Mouse (Mus musculus) retina, postnatal 7 days (tissue): ENCODE measurements around the gene Rexo2.
"Not testable (repeated sequence)": the region's sequence is repeated elsewhere in the genome, so short reads cannot be mapped to it uniquely, and the experiment has no call there.

Experiments used
- DNase-seq: peaks from one replicate; pipeline ENCODE4 v3.0.0-alpha.2; 2012; ENCODE audit warnings: low read depth, low spot score

Rexo2 gene

GRCm38 (mm10) chr9:48473131-48473530, 7.3 kb downstream of the Rexo2 start:
- no peak for DNase-seq

GRCm38 (mm10) chr9:48472441-48473025, 7.9 kb downstream of the Rexo2 start:
- no peak for DNase-seq

DNA sequence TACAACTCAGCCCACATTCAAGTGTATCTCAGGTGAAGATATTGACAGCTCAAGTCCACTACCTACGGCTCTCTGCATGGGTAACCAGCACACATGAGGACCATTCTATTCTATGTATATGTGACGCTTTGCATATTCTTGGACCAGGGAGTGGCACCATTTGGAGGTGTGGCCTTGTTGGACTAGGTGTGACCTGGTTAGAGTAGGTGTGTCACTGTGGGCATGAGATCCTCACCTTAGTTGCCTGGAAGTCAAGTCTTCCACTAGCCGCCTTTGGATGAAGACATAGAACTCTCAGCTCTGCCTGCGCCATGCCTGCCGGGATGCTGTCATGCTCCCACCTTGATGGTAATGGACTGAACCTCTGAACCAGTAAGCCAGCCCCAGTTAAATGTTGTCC, 13.0 kb downstream of the Rexo2 start:
- DNase-seq: not testable (repeated sequence)

DNA sequence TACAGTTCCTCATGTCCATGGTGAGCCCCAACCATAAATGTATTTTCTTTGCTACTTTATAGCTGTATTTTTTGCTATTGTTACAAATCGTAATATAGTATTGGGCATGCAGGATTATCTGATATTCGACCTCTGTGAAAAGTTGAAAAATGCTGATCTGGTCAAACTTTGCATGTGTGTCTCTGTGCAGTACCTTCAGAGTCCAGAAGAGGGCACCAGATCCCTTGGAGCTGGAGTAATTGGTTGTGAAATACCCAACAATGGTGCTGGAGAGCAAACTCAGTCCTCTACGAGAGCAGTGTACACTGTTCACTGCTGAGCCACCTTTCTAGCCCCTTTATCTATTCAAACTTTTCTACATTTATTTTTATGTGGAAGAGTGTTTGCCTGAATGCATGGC, 13.6 kb downstream of the Rexo2 start:
- peak; percentile 20 for DNase-seq

DNA sequence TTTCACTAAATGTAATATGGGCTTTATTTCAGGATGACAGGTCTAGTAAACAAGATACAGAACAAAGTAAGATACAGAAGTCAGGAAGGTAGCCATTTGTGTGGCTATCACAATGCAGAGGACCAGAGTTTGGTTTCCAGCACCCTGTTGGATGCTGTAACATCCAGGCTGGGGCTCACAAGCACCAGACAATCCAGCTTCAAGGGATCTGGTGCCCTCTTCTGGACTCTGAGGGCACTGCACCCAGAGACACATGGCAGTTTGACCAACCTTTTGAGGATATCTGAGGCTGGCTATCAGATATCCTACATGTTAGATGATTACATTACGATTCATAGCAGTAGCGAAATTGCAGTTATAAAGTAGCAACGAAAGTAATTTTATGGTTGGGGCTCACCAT, 14.8 kb downstream of the Rexo2 start:
- DNase-seq: no peak

DNA sequence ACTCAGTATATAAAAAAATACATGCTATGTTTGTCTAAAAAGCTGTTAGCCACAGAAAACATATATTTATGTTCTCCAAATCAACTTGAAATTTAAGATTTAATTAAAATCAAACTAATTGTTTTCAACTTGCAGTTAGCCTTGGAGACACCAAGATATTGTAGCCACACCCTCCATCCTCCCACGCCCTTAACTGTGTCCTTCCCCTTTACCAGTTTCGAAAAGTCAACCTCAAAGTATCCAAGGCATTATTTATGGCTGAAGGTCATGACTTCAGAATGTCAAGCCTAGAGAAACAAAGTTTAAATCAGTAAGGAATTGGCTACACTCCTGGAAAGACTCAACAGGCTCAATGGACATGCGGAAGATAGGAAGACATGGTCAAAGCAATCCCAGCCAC, 18.9 kb downstream of the Rexo2 start:
- no peak for DNase-seq

DNA sequence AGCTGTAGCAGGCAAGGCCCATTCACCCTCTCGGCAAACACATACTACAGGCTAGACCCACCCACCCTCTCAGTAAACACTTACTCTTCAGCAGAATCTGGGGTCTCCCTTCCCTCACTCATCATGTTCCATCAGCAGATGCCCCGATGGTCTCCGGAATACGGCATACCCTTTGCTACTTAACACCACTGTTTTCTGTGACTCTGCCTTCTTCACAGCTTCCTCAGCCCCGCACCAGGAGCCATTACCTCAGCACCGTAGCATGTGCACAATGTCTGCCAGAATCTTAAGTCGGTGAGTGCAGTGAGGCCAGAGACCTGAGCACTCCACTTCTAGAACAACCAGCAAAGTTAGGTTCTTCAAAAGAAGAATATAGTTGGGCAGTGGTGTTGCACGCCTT, 19.7 kb downstream of the Rexo2 start:
- DNase-seq: no peak

- no peak for DNase-seq
These were observed 21.0 kb downstream of the Rexo2 start for GRCm38 (mm10) chr9:48459391-48459790.

DNA sequence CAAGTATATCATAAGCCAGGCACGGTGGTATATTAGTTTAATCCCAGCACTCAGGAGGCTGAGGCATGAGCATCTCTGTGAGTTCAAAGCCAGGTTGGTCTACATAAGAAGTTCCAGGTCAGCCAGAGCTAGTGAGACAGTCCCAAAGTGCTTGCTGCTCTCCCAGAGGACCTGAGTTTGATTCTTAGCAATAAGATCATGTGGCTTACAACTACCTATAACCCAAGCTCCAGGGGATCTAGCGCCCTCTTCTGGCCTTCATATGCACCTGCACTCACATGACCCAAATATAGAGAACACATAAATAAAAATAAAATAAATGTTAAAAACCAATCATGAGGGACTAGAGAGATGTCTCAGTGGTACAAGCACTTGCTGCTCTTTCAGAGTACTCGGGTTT, 21.5 kb downstream of the Rexo2 start:
- DNase-seq: no peak

GRCm38 (mm10) chr9:48455961-48456360, 24.5 kb downstream of the Rexo2 start:
- no peak for DNase-seq

GRCm38 (mm10) chr9:48450066-48450465, 30.4 kb downstream of the Rexo2 start:
- DNase-seq: no peak

- DNase-seq: peak; percentile 21
These were observed 32.6 kb downstream of the Rexo2 start for GRCm38 (mm10) chr9:48447783-48448209.

GRCm38 (mm10) chr9:48444821-48445220, 35.6 kb downstream of the Rexo2 start:
- DNase-seq: no peak

DNA sequence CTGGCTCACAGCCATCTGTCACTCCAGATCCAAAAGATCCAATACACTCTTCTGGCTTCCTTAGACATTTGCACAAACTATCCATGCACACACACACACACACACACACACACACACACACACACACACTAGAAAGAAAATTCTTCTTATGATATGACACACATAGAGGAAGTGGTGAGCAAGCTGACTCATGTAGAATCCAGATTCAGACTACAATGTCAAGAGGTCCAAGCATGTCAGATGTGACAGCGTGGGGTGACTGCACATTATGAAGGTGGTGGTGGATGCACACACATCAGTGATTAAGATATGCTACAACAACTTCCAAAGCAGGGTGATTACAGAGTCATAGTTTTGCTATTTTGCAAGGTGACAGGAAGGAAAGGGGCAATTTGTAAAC, 36.5 kb downstream of the Rexo2 start:
- DNase-seq: no peak

DNA sequence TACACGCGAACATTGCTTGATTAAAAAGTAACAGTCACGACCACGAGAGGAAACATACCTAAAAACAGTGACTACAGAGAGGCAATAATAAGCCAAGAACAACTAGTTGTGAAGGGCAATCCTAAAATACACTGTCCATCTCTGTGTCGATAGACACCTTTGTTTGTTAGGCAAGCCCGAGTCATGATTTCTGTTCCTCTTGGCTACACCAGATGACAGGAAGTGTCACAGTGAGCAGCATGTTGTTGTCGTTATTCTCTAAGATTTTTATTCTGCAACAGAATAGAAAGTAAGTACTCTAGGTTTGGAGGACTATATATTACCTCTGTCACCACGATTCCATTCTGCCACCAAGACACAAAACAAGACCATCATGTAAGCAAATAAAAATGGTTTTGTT, 48.0 kb downstream of the Rexo2 start:
- no peak for DNase-seq

DNA sequence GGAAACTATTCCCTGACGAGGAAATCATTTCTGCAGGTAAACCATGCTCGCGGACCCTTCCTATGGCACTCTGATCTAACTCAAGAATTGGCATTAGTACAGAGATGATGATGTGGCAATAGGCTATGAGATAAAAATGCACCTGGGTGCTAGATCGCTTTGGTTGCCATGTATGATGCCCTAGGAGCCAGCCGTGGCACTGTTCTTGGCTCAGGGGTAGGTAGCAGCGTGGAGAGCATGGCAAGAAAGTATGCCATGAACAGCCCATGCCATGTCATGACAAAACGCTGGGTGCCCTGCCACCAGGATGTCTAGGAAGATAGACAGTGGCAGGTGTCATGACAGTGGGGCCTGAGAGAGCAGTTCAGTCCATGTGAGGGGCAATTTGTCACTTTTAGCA, 53.2 kb downstream of the Rexo2 start:
- no peak for DNase-seq

GRCm38 (mm10) chr9:48423256-48423655, 57.2 kb downstream of the Rexo2 start:
- DNase-seq: no peak

- DNase-seq: no peak
These were observed 58.0 kb downstream of the Rexo2 start for GRCm38 (mm10) chr9:48422382-48422781.

DNA sequence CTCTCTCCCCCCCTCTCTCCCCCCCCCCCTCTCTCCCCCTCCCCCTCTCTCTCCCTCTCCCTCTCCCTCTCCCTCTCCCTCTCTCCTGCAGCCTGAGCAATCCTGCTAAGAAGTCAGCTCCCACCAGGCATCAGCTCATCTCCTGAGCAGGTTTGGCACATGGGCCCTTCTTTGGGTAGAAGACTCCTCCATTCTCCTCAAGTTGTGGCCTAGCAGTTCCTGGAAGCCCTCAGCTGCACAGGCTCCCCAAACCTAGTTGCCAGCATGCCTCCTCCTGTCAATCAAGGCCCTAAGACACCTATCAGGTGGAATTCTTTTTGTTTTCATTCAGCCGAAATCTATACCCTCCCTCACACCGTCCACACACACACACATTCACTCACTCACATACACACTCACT, 58.9 kb downstream of the Rexo2 start:
- DNase-seq: no peak

DNA sequence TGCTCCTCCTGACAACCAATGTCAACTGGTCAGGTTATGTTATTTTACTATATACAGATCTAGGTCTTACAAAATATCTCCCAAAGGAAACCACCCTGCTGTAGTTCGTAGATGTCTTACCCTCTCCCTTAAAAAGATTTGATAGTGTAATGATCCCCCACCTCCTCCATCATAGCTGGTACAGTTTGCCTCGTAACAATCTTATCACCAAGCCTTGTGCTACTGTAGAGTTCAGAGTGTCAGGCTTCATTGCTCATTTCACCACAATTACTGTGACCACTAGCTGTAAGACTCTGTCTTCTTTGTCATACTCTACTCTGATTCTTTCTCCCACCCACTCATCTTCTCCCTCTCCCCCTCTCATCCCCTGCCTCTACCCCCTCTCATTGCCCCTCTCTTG, 59.4 kb downstream of the Rexo2 start:
- no peak for DNase-seq

- DNase-seq: no peak
These were observed 60.0 kb downstream of the Rexo2 start for GRCm38 (mm10) chr9:48420437-48420836.

DNA sequence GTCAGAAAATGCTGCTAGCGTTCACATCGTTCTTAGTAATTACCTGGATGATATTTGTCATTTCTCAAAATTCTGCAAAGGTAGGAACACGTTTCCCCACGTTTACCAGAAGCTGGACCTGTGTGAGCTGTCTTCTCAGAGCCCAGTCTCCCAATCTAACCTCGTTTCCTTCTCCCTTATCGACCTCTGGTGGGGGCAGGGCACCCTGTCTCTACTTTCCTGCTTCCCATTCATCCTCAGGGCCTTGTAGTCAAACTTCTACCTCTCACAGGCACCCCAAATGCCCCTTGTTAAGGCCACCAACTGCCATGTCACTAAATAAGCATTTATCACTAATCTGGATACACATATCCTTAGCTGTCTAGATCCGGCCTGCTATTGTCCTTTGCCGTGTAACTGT, 61.6 kb downstream of the Rexo2 start:
- no peak for DNase-seq
